Mouse (Mus musculus) spleen, adult 18-20 months (tissue): ENCODE data around the gene Slc22a20.

Experiments
- DNase-seq, 2 experiments: peaks; one replicate each; pipeline ENCODE4 v3.0.0; 2022; ENCODE audit warnings: mixed read lengths in 2 of 2

Gene Slc22a20

GRCm38 (mm10) chr19:5986043-5986442, at the start of gene Slc22a20:
Slc22a20 (minus strand) TSS chr19:5986143.
- no peak for DNase-seq

DNA sequence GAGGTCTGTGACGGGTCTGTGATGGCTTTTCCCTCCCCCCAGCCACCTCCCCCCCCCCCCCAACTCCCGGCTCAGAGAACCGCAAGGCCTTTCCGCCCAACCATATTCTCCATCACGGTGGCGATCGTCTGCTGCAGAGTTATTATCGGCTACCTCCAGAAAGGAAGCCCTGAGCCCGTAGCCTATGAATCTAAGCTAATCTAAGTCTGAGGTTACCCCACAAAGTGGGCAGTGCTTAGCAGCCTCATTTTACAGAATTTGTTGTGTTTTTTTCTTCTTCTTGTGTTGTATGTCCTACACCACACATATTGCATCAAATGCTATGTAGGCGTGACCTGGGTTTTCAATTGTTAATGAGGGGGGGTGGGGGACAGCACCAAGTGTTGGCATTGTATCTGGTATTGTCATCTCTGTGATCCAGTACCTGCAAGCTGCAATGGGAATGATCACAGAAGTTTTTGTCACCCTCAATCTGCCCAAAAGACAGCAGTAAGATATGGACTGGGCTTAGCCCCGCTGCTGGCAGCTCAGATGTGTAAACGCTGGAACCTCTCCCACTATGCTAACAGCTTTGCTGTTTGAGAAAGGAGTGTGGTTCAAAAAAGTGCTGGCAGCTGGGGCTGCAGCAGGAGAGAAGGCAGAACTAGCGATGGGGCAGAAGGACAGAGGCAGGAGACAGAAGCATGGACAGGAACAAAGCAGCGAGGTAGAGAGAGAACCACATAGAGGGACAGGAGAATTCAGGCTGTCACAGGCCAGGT, 44.8 kb upstream of the Slc22a20 start:
- no peak for DNase-seq

DNA sequence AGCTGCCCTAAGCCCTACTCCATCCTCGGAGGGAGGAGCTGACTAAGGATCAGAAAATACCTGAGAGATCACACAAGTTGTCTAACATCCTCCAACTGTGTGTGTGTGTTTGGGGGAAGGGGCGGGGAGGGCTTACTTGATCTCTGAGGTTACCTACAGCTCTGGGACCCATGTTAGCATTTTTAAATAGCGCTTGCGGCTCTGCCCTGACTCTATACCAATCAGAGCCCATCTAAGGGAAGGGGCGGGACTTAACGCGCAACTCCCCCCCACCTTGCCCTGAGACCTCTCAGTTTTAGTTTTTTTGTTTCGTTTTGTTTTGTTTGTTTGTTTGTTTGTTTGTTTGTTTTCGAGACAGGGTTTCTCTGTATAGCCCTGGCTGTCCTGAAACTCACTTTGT, 43.5 kb upstream of the Slc22a20 start:
- DNase-seq: no peak

GRCm38 (mm10) chr19:6028991-6029390, 43.0 kb upstream of the Slc22a20 start:
- DNase-seq: no peak

DNA sequence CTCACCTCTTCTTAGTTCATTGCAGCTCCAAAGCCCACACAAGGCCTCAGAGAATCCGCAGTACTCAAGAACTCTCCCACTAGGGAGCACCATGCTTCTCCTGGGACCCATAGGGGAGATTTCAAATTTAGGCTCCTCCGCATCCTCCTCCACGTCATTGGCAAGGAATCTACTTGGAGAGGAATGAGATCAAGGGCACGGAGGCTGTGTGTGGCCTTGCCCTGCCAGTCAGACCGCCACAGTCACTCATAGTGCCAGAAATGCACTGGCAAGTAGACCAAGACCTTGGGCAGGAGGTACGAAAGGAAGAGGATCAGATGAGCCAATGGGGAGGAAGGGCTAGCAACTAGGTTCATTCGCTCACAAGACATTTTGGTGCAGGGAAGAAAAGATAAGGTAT, 38.0 kb upstream of the Slc22a20 start:
- no peak for DNase-seq

- DNase-seq: no peak
Observed at GRCm38 (mm10) chr19:6023059-6023458, 37.1 kb upstream of the Slc22a20 start.

DNA sequence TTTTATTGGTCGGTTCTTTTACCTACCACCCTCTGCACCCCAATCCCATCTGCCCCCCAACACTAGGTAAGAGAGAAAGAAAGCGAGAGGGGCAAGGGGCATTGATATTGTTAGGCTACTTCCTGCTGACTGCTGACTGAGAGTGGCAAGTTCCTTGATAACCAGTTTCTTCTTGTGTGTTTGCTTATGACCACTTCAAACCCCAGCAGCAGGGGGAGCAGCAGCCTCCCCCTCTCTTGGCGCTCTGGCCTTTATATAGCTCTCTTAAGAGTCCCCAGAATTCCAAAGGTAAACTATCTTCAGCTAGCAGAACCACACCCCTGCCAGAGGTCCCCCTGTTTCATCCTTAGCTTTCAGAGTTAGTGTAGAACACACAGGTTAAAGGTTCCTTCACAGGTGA, 34.3 kb upstream of the Slc22a20 start:
- no peak for DNase-seq

GRCm38 (mm10) chr19:6018142-6019089, 32.5 kb upstream of the Slc22a20 start:
- peak; percentile 74 to 88 for DNase-seq

GRCm38 (mm10) chr19:6016532-6016931, 30.6 kb upstream of the Slc22a20 start:
- peak in 1 of 2 experiments; percentile 10 for DNase-seq

DNA sequence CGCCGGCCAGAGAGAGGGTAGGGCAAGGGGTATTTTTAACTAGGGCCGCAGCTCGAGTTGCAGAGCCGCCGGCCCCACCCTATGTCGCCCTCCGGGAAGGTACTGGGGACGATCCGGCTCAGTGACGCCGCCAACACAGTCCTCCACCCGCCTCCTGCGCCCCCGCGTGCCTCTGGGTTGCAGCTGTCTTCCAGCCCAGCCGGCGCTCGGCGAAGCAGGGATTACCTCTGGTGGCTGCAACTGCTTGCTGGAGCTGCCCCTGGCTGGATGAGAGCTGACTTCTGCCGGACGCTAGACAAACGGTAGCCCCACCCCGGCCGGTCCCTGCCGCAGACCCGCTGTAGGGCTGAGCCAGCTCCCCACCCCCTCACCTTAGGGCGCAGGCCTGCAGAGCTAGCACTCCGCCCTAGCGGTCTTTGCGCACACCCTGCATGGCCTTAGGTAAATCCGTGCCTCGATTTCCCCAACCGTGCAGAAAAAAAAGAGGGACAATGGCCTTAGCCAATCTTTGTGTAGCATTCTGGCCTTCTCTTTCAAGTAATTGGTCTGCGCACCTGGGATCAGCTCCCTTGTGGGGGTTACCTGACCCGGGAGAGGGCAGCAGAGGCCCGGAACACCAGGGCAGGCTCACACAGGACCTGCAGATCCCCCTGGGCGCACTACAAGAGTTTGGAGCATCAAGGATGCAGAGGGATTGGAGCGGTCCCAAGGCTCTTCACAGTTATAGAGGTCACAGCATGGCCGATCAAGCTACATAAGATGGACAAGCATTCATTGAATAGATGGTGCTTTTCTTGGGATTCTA, 29.8 kb upstream of the Slc22a20 start, which contains the start of gene Capn1:
Gene Capn1 (minus strand): TSS at position 387 of the 805 bp plus-strand sequence.
- peak; percentile 46 to 69 for DNase-seq

GRCm38 (mm10) chr19:6014991-6015510, 29.1 kb upstream of the Slc22a20 start:
- DNase-seq: peak; percentile 40 to 55

- DNase-seq: no peak
Observed at GRCm38 (mm10) chr19:6013691-6014090, 27.7 kb upstream of the Slc22a20 start.

GRCm38 (mm10) chr19:6009137-6009536, 23.2 kb upstream of the Slc22a20 start:
- no peak for DNase-seq

GRCm38 (mm10) chr19:6007013-6007412, 21.1 kb upstream of the Slc22a20 start:
- no peak for DNase-seq

GRCm38 (mm10) chr19:6005541-6005940, 19.6 kb upstream of the Slc22a20 start:
- no peak for DNase-seq

- no peak for DNase-seq
Observed at GRCm38 (mm10) chr19:5999969-6000368, 14.0 kb upstream of the Slc22a20 start.

- DNase-seq: no peak
Observed at GRCm38 (mm10) chr19:5998180-5998579, 12.2 kb upstream of the Slc22a20 start.

- DNase-seq: no peak
Observed at GRCm38 (mm10) chr19:5994711-5995110, 8.8 kb upstream of the Slc22a20 start.

- DNase-seq: no peak
Observed at GRCm38 (mm10) chr19:5992012-5992411, 6.1 kb upstream of the Slc22a20 start.

- DNase-seq: no peak
Observed at GRCm38 (mm10) chr19:5991467-5991866, 5.5 kb upstream of the Slc22a20 start.

- no peak for DNase-seq
Observed at GRCm38 (mm10) chr19:5990921-5991320, 5.0 kb upstream of the Slc22a20 start.

- no peak for DNase-seq
Observed at GRCm38 (mm10) chr19:5990033-5990432, 4.1 kb upstream of the Slc22a20 start.

DNA sequence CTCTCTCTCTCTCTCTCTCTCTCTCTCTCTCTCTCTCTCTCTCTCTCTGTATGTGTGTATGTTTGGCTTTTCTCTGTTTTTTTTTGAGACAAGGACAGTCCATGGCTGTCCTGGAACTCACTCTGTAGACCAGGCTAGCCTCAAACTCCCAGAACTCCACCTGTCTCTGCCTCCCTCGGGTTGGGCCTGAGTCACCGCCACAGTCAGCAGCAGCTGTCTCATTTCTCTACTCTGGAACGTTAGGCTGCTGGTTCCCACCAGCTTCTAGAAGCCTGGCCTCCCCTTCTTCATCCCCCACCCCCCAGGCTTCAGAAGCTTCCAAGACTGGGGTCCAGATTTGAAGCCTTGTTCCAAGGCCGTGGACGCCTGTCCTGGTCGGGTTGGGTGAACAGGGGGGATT, 3.6 kb upstream of the Slc22a20 start:
- no peak for DNase-seq
